Mouse (Mus musculus): ENCODE results near the gene Olfr1032. TPM values are rescaled to one million over a fixed set of nuclear protein-coding genes. Genes with fewer than 3 reads are reported as not detected.
"Not testable (repeated sequence)": the region's sequence is repeated elsewhere in the genome, so short reads cannot be mapped to it uniquely, and the experiment has no call there.

Olfr1032 gene
- polyA plus RNA-seq (2016; fragmentation: Nextera tagmentation; extraction: Ambion mirVana) = not detected in 2 replicates

- no peak for ATAC-seq
- Histone ChIP-seq H3K4me2 (no peak within 1 kb of the TSS), H3K9ac (no peak within 1 kb of the TSS), H3K27ac (no peak within 1 kb of the TSS), H3K4me1 (no peaks in the 10 kb centered on the region), H3K4me3 (no peak within 1 kb of the TSS), H3K36me3 (no peaks in the 10 kb centered on the region), H3K27me3 (replicated peaks) (no peaks in the 10 kb centered on the region), H3K9me3 (replicated peaks) (no peaks in the 10 kb centered on the region)
- 70% methylated on average over 7 of the region's 7 CpGs for WGBS (ENCODE audit: insufficient replicate concordance)
Observed at GRCm38 (mm10) chr2:86005240-86005639, at the start of gene Olfr1032. Gene Olfr1032 (plus strand): TSS chr2:86005540.

DNA sequence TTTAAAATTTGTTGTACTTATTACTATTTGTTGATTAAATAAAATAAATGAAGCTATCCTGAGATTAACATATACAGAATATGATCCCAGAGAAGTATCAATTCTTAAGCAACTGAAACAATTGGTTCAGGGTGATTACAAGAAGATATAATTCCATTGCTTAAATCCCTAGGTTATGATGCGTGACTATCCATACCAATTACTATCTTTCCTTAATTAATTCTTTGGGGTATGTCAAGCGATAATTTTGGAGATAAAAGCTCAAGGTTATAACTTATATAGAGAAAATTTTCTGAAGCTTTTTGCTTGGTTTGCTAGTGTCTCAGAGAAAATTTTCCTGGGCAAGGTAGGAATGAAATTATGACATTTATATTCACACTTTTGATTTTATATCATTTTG lies 31.7 kb upstream of the Olfr1032 start, which contains the start of gene Olfr1029:
Olfr1029 (plus strand) TSS at position 301 of the 400 bp plus-strand sequence.
- no peak for ATAC-seq
- WGBS (ENCODE audit: insufficient replicate concordance) = 68% methylated on average over 2 of the region's 2 CpGs
- Histone ChIP-seq H3K4me3 (no peak within 1 kb of the TSS), H3K36me3 (no peaks in the 10 kb centered on the region), H3K27ac (no peak within 1 kb of the TSS), H3K4me2 (no peak within 1 kb of the TSS), H3K9ac (no peak within 1 kb of the TSS), H3K9me3 (replicated peaks) (no peaks in the 10 kb centered on the region), H3K27me3 (replicated peaks) (no peaks in the 10 kb centered on the region), H3K4me1 (no peaks in the 10 kb centered on the region)

- WGBS (ENCODE audit: insufficient replicate concordance) = 47% methylated on average over 1 of the region's 1 CpGs
- Histone ChIP-seq H3K4me3 (no peak within 1 kb of the TSS), H3K27me3 (replicated peaks) (no peaks in the 10 kb centered on the region)
Observed at GRCm38 (mm10) chr2:85978976-85979375, 26.4 kb upstream of the Olfr1032 start, which contains the start of gene Olfr1030. Gene Olfr1030 (plus strand): TSS chr2:85979276.

DNA sequence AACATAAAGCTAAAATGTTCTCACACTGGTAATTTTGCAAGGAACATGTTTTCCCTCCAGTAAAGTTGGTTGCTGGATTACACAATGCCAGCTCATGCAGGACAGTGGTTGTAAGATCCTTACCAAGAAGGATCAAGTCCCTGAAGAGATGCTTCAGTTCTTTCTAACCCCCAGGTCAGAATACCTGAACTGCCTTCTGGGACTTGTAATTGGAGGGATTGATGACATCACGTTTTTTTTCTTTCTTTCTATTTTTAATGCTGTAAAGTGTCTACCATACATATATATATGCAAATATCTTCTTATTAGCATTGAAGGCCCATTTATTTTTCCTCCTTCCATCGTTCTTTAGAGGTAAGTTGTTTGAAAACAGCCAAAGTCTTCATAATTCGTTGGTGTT lies 15.3 kb upstream of the Olfr1032 start, which contains the start of gene Olfr1031:
Olfr1031 (plus strand) TSS at position 301 of the 400 bp plus-strand sequence.
- Histone ChIP-seq H3K27me3 (replicated peaks) (no peaks in the 10 kb centered on the region), H3K4me1 (no peaks in the 10 kb centered on the region), H3K9me3 (replicated peaks) (no peaks in the 10 kb centered on the region), H3K27ac (no peak within 1 kb of the TSS), H3K4me2 (no peak within 1 kb of the TSS), H3K9ac (no peak within 1 kb of the TSS), H3K4me3 (no peak within 1 kb of the TSS), H3K36me3 (no peaks in the 10 kb centered on the region)
- no peak for ATAC-seq
- 30% methylated on average over 3 of the region's 3 CpGs for whole genome bisulfite sequencing (ENCODE audit: insufficient replicate concordance)

More at GRCm38 (mm10) chr2:85978976-85979375, 26.4 kb upstream of the Olfr1032 start, which contains the start of gene Olfr1030:
- H3K27ac ChIP-seq = no peak within 1 kb of the TSS
- H3K4me1 ChIP-seq = no peaks in the 10 kb centered on the region
- no peaks in the 10 kb centered on the region for H3K9me3 ChIP-seq (replicated peaks)
- no peak within 1 kb of the TSS for H3K9ac ChIP-seq
- H3K36me3 ChIP-seq = no peaks in the 10 kb centered on the region
- no peak within 1 kb of the TSS for H3K4me2 ChIP-seq
- ATAC-seq = no peak

DNA sequence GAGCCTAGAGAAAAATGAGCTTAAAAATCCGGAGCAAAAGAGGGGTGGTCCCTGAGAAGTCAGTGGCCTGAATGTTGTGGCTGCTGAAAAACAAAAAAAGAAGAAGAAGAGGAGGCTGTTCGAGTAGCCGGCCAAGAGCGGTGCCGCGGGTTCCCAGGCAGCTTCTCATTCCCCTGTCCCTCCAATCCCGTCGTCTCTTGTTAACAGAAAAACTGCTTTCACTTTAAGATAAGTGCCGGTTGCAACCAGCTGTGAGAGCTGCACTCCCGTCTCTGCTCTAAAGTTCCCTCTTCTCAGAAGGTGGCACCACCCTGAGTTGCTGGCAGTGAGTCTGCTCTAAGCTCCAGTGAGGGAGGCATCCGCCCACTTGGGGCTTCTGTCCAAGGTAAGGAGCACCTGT lies 15.1 kb downstream of the Olfr1032 start, which contains the start of gene Olfr1033:
Olfr1033 (plus strand) TSS at position 228 of the 400 bp plus-strand sequence.
- not testable (repeated sequence) for H3K4me1 ChIP-seq; H3K27me3 ChIP-seq (replicated peaks); H3K9me3 ChIP-seq (replicated peaks); H3K36me3 ChIP-seq; H3K9ac ChIP-seq; H3K27ac ChIP-seq; ATAC-seq
- WGBS (ENCODE audit: insufficient replicate concordance) = under 1% methylated on average over 11 of the region's 11 CpGs
- Histone ChIP-seq H3K4me2 (peak within 1 kb of the TSS; percentile 50), H3K4me3 (peak within 1 kb of the TSS; percentile 32)

GRCm38 (mm10) chr2:86021518-86021917 lies 16.2 kb downstream of the Olfr1032 start:
- WGBS (ENCODE audit: insufficient replicate concordance) = 50% methylated on average over 3 of the region's 9 CpGs

GRCm38 (mm10) chr2:86045561-86045960 lies 40.2 kb downstream of the Olfr1032 start, which contains the start of gene Olfr1034:
Gene Olfr1034 (plus strand): TSS chr2:86045861.
- no peaks in the 10 kb centered on the region for H3K9me3 ChIP-seq (replicated peaks)
- ATAC-seq = no peak
- no peaks in the 10 kb centered on the region for H3K4me1 ChIP-seq
- no peaks in the 10 kb centered on the region for H3K27me3 ChIP-seq (replicated peaks)
- no peak within 1 kb of the TSS for H3K4me2 ChIP-seq
- no peaks in the 10 kb centered on the region for H3K36me3 ChIP-seq
- H3K27ac ChIP-seq = no peak within 1 kb of the TSS
- no peak within 1 kb of the TSS for H3K9ac ChIP-seq
- H3K4me3 ChIP-seq = no peak within 1 kb of the TSS

More at GRCm38 (mm10) chr2:86021518-86021917, 16.2 kb downstream of the Olfr1032 start:
- H3K27ac ChIP-seq; ATAC-seq; H3K9ac ChIP-seq; H3K4me3 ChIP-seq; H3K9me3 ChIP-seq (replicated peaks); H3K27me3 ChIP-seq (replicated peaks); H3K4me2 ChIP-seq; H3K4me1 ChIP-seq; H3K36me3 ChIP-seq: not testable (repeated sequence)

DNA sequence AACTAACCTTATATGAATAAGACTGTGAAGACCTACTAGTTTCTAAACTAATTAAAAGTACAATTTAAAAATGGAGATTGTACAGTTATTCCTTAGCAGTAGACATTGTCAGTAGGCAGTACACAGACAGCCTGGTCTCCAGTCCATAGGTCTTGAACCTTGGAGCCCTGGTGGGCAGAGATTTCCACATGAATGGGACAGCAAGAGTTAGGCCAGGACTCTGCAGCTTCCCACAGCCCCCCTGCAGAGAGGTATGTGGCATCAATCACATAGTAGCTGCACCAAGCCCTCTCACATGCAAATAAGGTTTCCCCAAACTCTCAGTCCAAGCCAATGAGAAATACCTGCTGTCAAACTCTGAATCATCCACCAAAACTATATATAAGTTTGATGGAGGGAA lies 45.4 kb downstream of the Olfr1032 start:
- not testable (repeated sequence) for H3K27ac ChIP-seq; H3K9ac ChIP-seq; H3K4me1 ChIP-seq; H3K4me2 ChIP-seq; H3K27me3 ChIP-seq (replicated peaks); H3K4me3 ChIP-seq; ATAC-seq; H3K36me3 ChIP-seq; H3K9me3 ChIP-seq (replicated peaks)

Other genes with a start within 250 kb of the Olfr1032 start
- not detected in 2 replicates for gene Olfr1012, start 242.8 kb upstream of the Olfr1032 start, polyA plus RNA-seq (2016; fragmentation: Nextera tagmentation; extraction: Ambion mirVana)
- not detected in 2 replicates for gene Olfr1013, start 238.4 kb upstream of the Olfr1032 start, polyA plus RNA-seq (2016; fragmentation: Nextera tagmentation; extraction: Ambion mirVana)
- gene Olfr1014, start 232.8 kb upstream of the Olfr1032 start, polyA plus RNA-seq (2016; fragmentation: Nextera tagmentation; extraction: Ambion mirVana) = not detected in 2 replicates
- gene Olfr1015, start 223.5 kb upstream of the Olfr1032 start, polyA plus RNA-seq (2016; fragmentation: Nextera tagmentation; extraction: Ambion mirVana) = not detected in 2 replicates
- gene Olfr1016, start 203.0 kb upstream of the Olfr1032 start, polyA plus RNA-seq (2016; fragmentation: Nextera tagmentation; extraction: Ambion mirVana) = not detected in 2 replicates
- not detected in 2 replicates for gene Olfr1018, start 187.1 kb upstream of the Olfr1032 start, polyA plus RNA-seq (2016; fragmentation: Nextera tagmentation; extraction: Ambion mirVana)
- gene Olfr1019, start 160.1 kb upstream of the Olfr1032 start, polyA plus RNA-seq (2016; fragmentation: Nextera tagmentation; extraction: Ambion mirVana) = not detected in 2 replicates
- not detected in 2 replicates for gene Olfr1020, start 158.5 kb upstream of the Olfr1032 start, polyA plus RNA-seq (2016; fragmentation: Nextera tagmentation; extraction: Ambion mirVana)
- not detected in 2 replicates for gene Olfr1022, start 136.9 kb upstream of the Olfr1032 start, polyA plus RNA-seq (2016; fragmentation: Nextera tagmentation; extraction: Ambion mirVana)
- gene Olfr1023, start 119.9 kb upstream of the Olfr1032 start, polyA plus RNA-seq (2016; fragmentation: Nextera tagmentation; extraction: Ambion mirVana) = not detected in 2 replicates
- gene Olfr1024, start 100.5 kb upstream of the Olfr1032 start, polyA plus RNA-seq (2016; fragmentation: Nextera tagmentation; extraction: Ambion mirVana) = not detected in 2 replicates
- not detected in 2 replicates for gene Olfr1025-ps1, start 90.3 kb upstream of the Olfr1032 start, polyA plus RNA-seq (2016; fragmentation: Nextera tagmentation; extraction: Ambion mirVana)
- gene Olfr1026, start 84.0 kb upstream of the Olfr1032 start, polyA plus RNA-seq (2016; fragmentation: Nextera tagmentation; extraction: Ambion mirVana) = not detected in 2 replicates
- gene Olfr1028, start 55.1 kb upstream of the Olfr1032 start, polyA plus RNA-seq (2016; fragmentation: Nextera tagmentation; extraction: Ambion mirVana) = not detected in 2 replicates
- gene Olfr1029, start 31.6 kb upstream of the Olfr1032 start, polyA plus RNA-seq (2016; fragmentation: Nextera tagmentation; extraction: Ambion mirVana) = not detected in 2 replicates
- not detected in 2 replicates for gene Olfr1030, start 26.3 kb upstream of the Olfr1032 start, polyA plus RNA-seq (2016; fragmentation: Nextera tagmentation; extraction: Ambion mirVana)
- not detected in 2 replicates for gene Olfr1031, start 15.2 kb upstream of the Olfr1032 start, polyA plus RNA-seq (2016; fragmentation: Nextera tagmentation; extraction: Ambion mirVana)
- gene Olfr1033, start 15.1 kb downstream of the Olfr1032 start, polyA plus RNA-seq (2016; fragmentation: Nextera tagmentation; extraction: Ambion mirVana) = 0.07 and 0.51 TPM in 2 replicates
- not detected in 2 replicates for gene Olfr1034, start 40.3 kb downstream of the Olfr1032 start, polyA plus RNA-seq (2016; fragmentation: Nextera tagmentation; extraction: Ambion mirVana)
- not detected in 2 replicates for gene Olfr1036, start 68.5 kb downstream of the Olfr1032 start, polyA plus RNA-seq (2016; fragmentation: Nextera tagmentation; extraction: Ambion mirVana)
- not detected in 2 replicates for gene Olfr1037, start 81.8 kb downstream of the Olfr1032 start, polyA plus RNA-seq (2016; fragmentation: Nextera tagmentation; extraction: Ambion mirVana)
- gene Olfr1039, start 130.4 kb downstream of the Olfr1032 start, polyA plus RNA-seq (2016; fragmentation: Nextera tagmentation; extraction: Ambion mirVana) = not detected in 2 replicates
- gene Olfr1040, start 141.2 kb downstream of the Olfr1032 start, polyA plus RNA-seq (2016; fragmentation: Nextera tagmentation; extraction: Ambion mirVana) = not detected in 2 replicates
- not detected in 2 replicates for gene Olfr1042, start 156.3 kb downstream of the Olfr1032 start, polyA plus RNA-seq (2016; fragmentation: Nextera tagmentation; extraction: Ambion mirVana)
- not detected in 2 replicates for gene Olfr1043, start 162.0 kb downstream of the Olfr1032 start, polyA plus RNA-seq (2016; fragmentation: Nextera tagmentation; extraction: Ambion mirVana)
- not detected in 2 replicates for gene Olfr1044, start 172.3 kb downstream of the Olfr1032 start, polyA plus RNA-seq (2016; fragmentation: Nextera tagmentation; extraction: Ambion mirVana)
- not detected in 2 replicates for gene Olfr52, start 180.1 kb downstream of the Olfr1032 start, polyA plus RNA-seq (2016; fragmentation: Nextera tagmentation; extraction: Ambion mirVana)
- gene Olfr1045, start 197.5 kb downstream of the Olfr1032 start, polyA plus RNA-seq (2016; fragmentation: Nextera tagmentation; extraction: Ambion mirVana) = not detected in 2 replicates
- not detected in 2 replicates for gene Olfr1046, start 213.8 kb downstream of the Olfr1032 start, polyA plus RNA-seq (2016; fragmentation: Nextera tagmentation; extraction: Ambion mirVana)
- gene Olfr1047, start 225.9 kb downstream of the Olfr1032 start, polyA plus RNA-seq (2016; fragmentation: Nextera tagmentation; extraction: Ambion mirVana) = not detected in 2 replicates
- not detected in 2 replicates for gene Olfr1048, start 234.7 kb downstream of the Olfr1032 start, polyA plus RNA-seq (2016; fragmentation: Nextera tagmentation; extraction: Ambion mirVana)